Mouse (Mus musculus) right cerebral cortex, postnatal 14 days (tissue): ENCODE measurements at regions not wholly inside any gene's neighbourhood (a gene's known extent, or its start where the extent isn't known, plus 50 kb on each side); places are given as distances from the start of the nearest gene placed in this dataset.
"Not testable (repeated sequence)": the region's sequence is repeated elsewhere in the genome, so short reads cannot be mapped to it uniquely, and the experiment has no call there.

Source experiments
- DNase-seq: peaks from one replicate; pipeline ENCODE4 v3.0.0; 2022

DNA sequence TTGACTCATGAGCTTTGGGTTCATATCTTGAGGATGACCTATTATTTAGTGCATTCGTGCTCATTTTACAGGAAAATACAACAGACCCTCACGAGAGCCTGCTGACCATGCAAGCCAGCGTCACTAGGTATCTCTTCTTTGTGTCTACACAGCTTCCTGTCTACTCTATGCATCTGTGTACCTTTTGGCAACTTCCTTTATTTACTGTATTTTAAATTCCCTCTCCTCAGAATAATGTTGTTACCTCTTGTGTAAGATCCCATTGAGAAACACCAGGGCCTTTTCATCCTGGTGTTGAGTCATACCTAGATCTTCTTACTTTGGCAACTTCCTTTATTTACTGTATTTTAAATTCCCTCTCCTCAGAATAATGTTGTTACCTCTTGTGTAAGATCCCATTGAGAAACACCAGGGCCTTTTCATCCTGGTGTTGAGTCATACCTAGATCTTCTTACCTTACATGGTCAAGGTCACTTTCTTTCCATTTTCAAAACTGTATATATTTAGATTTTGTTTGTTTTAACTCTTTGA lies 639.1 kb upstream of the Rorb start:
- not testable (repeated sequence) for DNase-seq

GRCm38 (mm10) chr19:19747821-19748488 lies 637.0 kb upstream of the Rorb start:
- DNase-seq = no peak

- DNase-seq = no peak
These were observed 608.9 kb upstream of the Rorb start for GRCm38 (mm10) chr19:19719939-19720338.
